Mouse (Mus musculus) gastrocnemius, adult 2 months (tissue): ENCODE measurements at regions not wholly inside any gene's neighbourhood (a gene's known extent, or its start where the extent isn't known, plus 50 kb on each side); places are given as distances from the start of the nearest gene placed in this dataset.

Experiments used
- DNase-seq: peaks from one replicate; pipeline ENCODE4 v3.0.0; 2022
- H3K27ac ChIP-seq: fragments of 200-600 bp; 2 replicates; pipeline ENCODE4 v1.8.1; 2022; ENCODE audit warnings: mild to moderate bottlenecking
- H3K4me3 ChIP-seq: fragments of 200-600 bp; 2 replicates; pipeline ENCODE4 v1.8.1; 2022; ENCODE audit warnings: mild to moderate bottlenecking, moderate library complexity
- CTCF ChIP-seq: fragments of 200-600 bp; IDR thresholded peaks from 2 replicates; pipeline ENCODE4 v1.8.1; 2022; ENCODE audit warnings: antibody characterized with exemption, mild to moderate bottlenecking, moderate library complexity
- intact Hi-C: fragments of 180-260 bp; cut with DNase I; formaldehyde crosslinking; loops from one replicate; pipeline ENCODE4 v1.15.1; 2025

GRCm38 (mm10) chr12:59539788-59540187 lies 320.3 kb upstream of the Fbxo33 start:
- TF ChIP-seq CTCF, result no peak
- Histone ChIP-seq H3K4me3 (no peak overlapping the region), H3K27ac (no peak overlapping the region)
- intact Hi-C loops, result no loop called here
- DNase-seq, result no peak

GRCm38 (mm10) chr12:59530521-59530920 lies 311.0 kb upstream of the Fbxo33 start:
- no peak overlapping the region for H3K27ac ChIP-seq
- DNase-seq, result no peak
- intact Hi-C loops, result no loop called here

GRCm38 (mm10) chr12:59523368-59523767 lies 303.8 kb upstream of the Fbxo33 start:
- no peak for DNase-seq
- Histone ChIP-seq H3K4me3 (no peak overlapping the region), H3K27ac (no peak overlapping the region)
- TF ChIP-seq CTCF, result no peak
- intact Hi-C loops, result no loop called here

More at GRCm38 (mm10) chr12:59530521-59530920, 311.0 kb upstream of the Fbxo33 start:
- H3K4me3 ChIP-seq, result no peak overlapping the region
- TF ChIP-seq CTCF, result no peak

- no peak overlapping the region for H3K27ac ChIP-seq
- H3K4me3 ChIP-seq, result no peak overlapping the region
- intact Hi-C loops, result no loop called here
- no peak for TF ChIP-seq CTCF
- no peak for DNase-seq
Measured at GRCm38 (mm10) chr12:59521946-59522345, 302.4 kb upstream of the Fbxo33 start.

GRCm38 (mm10) chr12:59509857-59510256 lies 290.3 kb upstream of the Fbxo33 start:
- intact Hi-C loops, result no loop called here
- DNase-seq, result no peak
- no peak for TF ChIP-seq CTCF
- Histone ChIP-seq H3K27ac (no peak overlapping the region), H3K4me3 (no peak overlapping the region)

GRCm38 (mm10) chr12:59509175-59509574 lies 289.6 kb upstream of the Fbxo33 start:
- Histone ChIP-seq H3K27ac (no peak overlapping the region), H3K4me3 (no peak overlapping the region)
- TF ChIP-seq CTCF, result no peak
- DNase-seq, result no peak
- intact Hi-C loops, result no loop called here

- TF ChIP-seq CTCF, result no peak
- intact Hi-C loops, result no loop called here
Measured at GRCm38 (mm10) chr12:59507431-59507830, 287.9 kb upstream of the Fbxo33 start.

GRCm38 (mm10) chr12:59497434-59497833 lies 277.9 kb upstream of the Fbxo33 start:
- Histone ChIP-seq H3K27ac (no peak overlapping the region), H3K4me3 (no peak overlapping the region)
- TF ChIP-seq CTCF, result no peak
- intact Hi-C loops, result no loop called here
- no peak for DNase-seq

More at GRCm38 (mm10) chr12:59507431-59507830, 287.9 kb upstream of the Fbxo33 start:
- no peak for DNase-seq
- no peak overlapping the region for H3K4me3 ChIP-seq
- no peak overlapping the region for H3K27ac ChIP-seq

- no peak for DNase-seq
- intact Hi-C loops, result no loop called here
- no peak for TF ChIP-seq CTCF
- no peak overlapping the region for H3K4me3 ChIP-seq
- no peak overlapping the region for H3K27ac ChIP-seq
Measured at GRCm38 (mm10) chr12:59488019-59488418, 268.5 kb upstream of the Fbxo33 start.

GRCm38 (mm10) chr12:59487507-59487906 lies 268.0 kb upstream of the Fbxo33 start:
- H3K27ac ChIP-seq, result no peak overlapping the region
- H3K4me3 ChIP-seq, result no peak overlapping the region
- TF ChIP-seq CTCF, result no peak
- no peak for DNase-seq
- intact Hi-C loops, result no loop called here

- no peak for DNase-seq
- no peak overlapping the region for H3K4me3 ChIP-seq
- H3K27ac ChIP-seq, result no peak overlapping the region
- intact Hi-C loops, result no loop called here
- TF ChIP-seq CTCF, result no peak
Measured at GRCm38 (mm10) chr12:59460997-59461961, 241.8 kb upstream of the Fbxo33 start.

GRCm38 (mm10) chr12:59456175-59456851 lies 236.8 kb upstream of the Fbxo33 start:
- Histone ChIP-seq H3K27ac (no peak overlapping the region), H3K4me3 (no peak overlapping the region)
- no peak for DNase-seq
- intact Hi-C loops, result no loop called here
- TF ChIP-seq CTCF, result no peak

GRCm38 (mm10) chr12:59415051-59415450 lies 195.5 kb upstream of the Fbxo33 start:
- no peak for DNase-seq
- TF ChIP-seq CTCF, result no peak
- intact Hi-C loops, result no loop called here

GRCm38 (mm10) chr12:59411491-59411890 lies 192.0 kb upstream of the Fbxo33 start:
- TF ChIP-seq CTCF, result no peak
- intact Hi-C loops, result no loop called here

More at GRCm38 (mm10) chr12:59415051-59415450, 195.5 kb upstream of the Fbxo33 start:
- Histone ChIP-seq H3K27ac (no peak overlapping the region), H3K4me3 (no peak overlapping the region)

More at GRCm38 (mm10) chr12:59411491-59411890, 192.0 kb upstream of the Fbxo33 start:
- no peak overlapping the region for H3K27ac ChIP-seq
- DNase-seq, result no peak
- H3K4me3 ChIP-seq, result no peak overlapping the region
